Mouse (Mus musculus): ENCODE results near the gene N4bp1.

N4bp1 gene

GRCm38 (mm10) chr8:86854686-86855085 lies 30.4 kb downstream of the N4bp1 start:
- no peak for DNase-seq (ENCODE audit: low spot score)

- no peak for DNase-seq (ENCODE audit: low spot score)
These were observed 31.1 kb downstream of the N4bp1 start for GRCm38 (mm10) chr8:86853989-86854373.

GRCm38 (mm10) chr8:86853266-86853988 lies 31.6 kb downstream of the N4bp1 start:
- DNase-seq (ENCODE audit: low spot score), result no peak

GRCm38 (mm10) chr8:86852491-86852890 lies 32.6 kb downstream of the N4bp1 start:
- DNase-seq (ENCODE audit: low spot score), result no peak

GRCm38 (mm10) chr8:86848876-86849275 lies 36.2 kb downstream of the N4bp1 start:
- DNase-seq (ENCODE audit: low spot score), result no peak

- DNase-seq (ENCODE audit: low spot score), result no peak
These were observed 36.7 kb downstream of the N4bp1 start for GRCm38 (mm10) chr8:86848401-86848800.

GRCm38 (mm10) chr8:86847091-86847490 lies 38.0 kb downstream of the N4bp1 start:
- DNase-seq (ENCODE audit: low spot score), result no peak

- no peak for DNase-seq (ENCODE audit: low spot score)
These were observed 39.2 kb downstream of the N4bp1 start for GRCm38 (mm10) chr8:86845875-86846274.

- DNase-seq (ENCODE audit: low spot score), result no peak
These were observed 40.2 kb downstream of the N4bp1 start for GRCm38 (mm10) chr8:86844856-86845255.

- DNase-seq (ENCODE audit: low spot score), result no peak
These were observed 41.2 kb downstream of the N4bp1 start for GRCm38 (mm10) chr8:86843896-86844295.

- DNase-seq (ENCODE audit: low spot score), result no peak
These were observed 43.3 kb downstream of the N4bp1 start for GRCm38 (mm10) chr8:86841556-86842309.

- no peak for DNase-seq (ENCODE audit: low spot score)
These were observed 44.9 kb downstream of the N4bp1 start for GRCm38 (mm10) chr8:86840120-86840693.

GRCm38 (mm10) chr8:86838707-86839438 lies 46.2 kb downstream of the N4bp1 start:
- DNase-seq (ENCODE audit: low spot score), result no peak

GRCm38 (mm10) chr8:86837234-86837633 lies 47.8 kb downstream of the N4bp1 start:
- no peak for DNase-seq (ENCODE audit: low spot score)

- DNase-seq (ENCODE audit: low spot score), result no peak
These were observed 49.2 kb downstream of the N4bp1 start for GRCm38 (mm10) chr8:86835881-86836280.

GRCm38 (mm10) chr8:86834496-86835260 lies 50.4 kb downstream of the N4bp1 start:
- no peak for DNase-seq (ENCODE audit: low spot score)

GRCm38 (mm10) chr8:86833937-86834336 lies 51.1 kb downstream of the N4bp1 start:
- no peak for DNase-seq (ENCODE audit: low spot score)

- no peak for DNase-seq (ENCODE audit: low spot score)
These were observed 56.1 kb downstream of the N4bp1 start for GRCm38 (mm10) chr8:86828925-86829324.

GRCm38 (mm10) chr8:86827199-86827598 lies 57.9 kb downstream of the N4bp1 start:
- DNase-seq (ENCODE audit: low spot score), result no peak

GRCm38 (mm10) chr8:86826538-86826937 lies 58.5 kb downstream of the N4bp1 start:
- DNase-seq (ENCODE audit: low spot score), result no peak

- no peak for DNase-seq (ENCODE audit: low spot score)
These were observed 59.2 kb downstream of the N4bp1 start for GRCm38 (mm10) chr8:86825674-86826448.

Measured in left cerebral cortex, adult 11 months (tissue).